Mouse (Mus musculus) liver, embryonic 14.5 days (tissue): ENCODE measurements around the gene Ghdc. TPM values are rescaled to one million over a fixed set of nuclear protein-coding genes. Genes with fewer than 3 reads are reported as not detected.

Experiments
- ATAC-seq: fragments of 200-750 bp; cut with Nextera tagmentation; 2 replicates; pipeline ENCODE4 v1.8.0; 2017; ENCODE audit warnings: moderate number of reproducible peaks, mild to moderate bottlenecking, moderate library complexity; ENCODE audit not compliant: insufficient read depth
- DNase-seq, 3 experiments: peaks; one replicate each; pipeline ENCODE4 v3.0.0-alpha.2; 2012 to 2013; ENCODE audit warnings: low read depth in 3 of 3, low spot score in 3 of 3
- H3K27ac ChIP-seq: fragments of 300-500 bp; sonication (generic); 2 replicates; pipeline ENCODE4 v1.5.1; 2014; ENCODE audit warnings: moderate library complexity, mild to moderate bottlenecking, control low read depth, inconsistent platforms
- H3K27me3 ChIP-seq: fragments of 300-500 bp; sonication (generic); 2 replicates; pipeline ENCODE4 v1.6.1; 2014; ENCODE audit warnings: mild to moderate bottlenecking, low read length, moderate library complexity; ENCODE audit not compliant: control insufficient read depth, insufficient read depth
- H3K36me3 ChIP-seq: fragments of 300-500 bp; sonication (generic); replicated peaks from 2 replicates; pipeline ENCODE4 v1.6.1; 2014; ENCODE audit warnings: low read depth; ENCODE audit not compliant: control insufficient read depth, insufficient read depth
- H3K4me1 ChIP-seq, 2 experiments: fragments of 200-500 bp in 1 of 2; fragments of 300-500 bp in 1 of 2; sonication (generic) in 1 of 2; replicated peaks; 2 replicates each; pipeline ENCODE4 v1.6.1; 2012 to 2014; ENCODE audit warnings: antibody characterized with exemption in 1 of 2, inconsistent platforms in 1 of 2, low read length in 1 of 2; ENCODE audit not compliant: control insufficient read depth in 2 of 2, insufficient read depth in 2 of 2
- H3K4me2 ChIP-seq: fragments of 300-500 bp; sonication (generic); 2 replicates; pipeline ENCODE4 v1.6.1; 2014; ENCODE audit warnings: low read depth, mild to moderate bottlenecking, control low read depth, moderate library complexity
- H3K4me3 ChIP-seq, 2 experiments: fragments of 200-500 bp in 1 of 2; fragments of 300-500 bp in 1 of 2; sonication (generic) in 1 of 2; 2 replicates each; pipeline ENCODE4 v1.5.1; 2012 to 2014; ENCODE audit warnings: low read depth in 2 of 2, low read length in 2 of 2, mild to moderate bottlenecking in 2 of 2, control low read depth in 1 of 2, inconsistent platforms in 1 of 2, moderate library complexity in 1 of 2; ENCODE audit not compliant: insufficient read depth in 1 of 2
- H3K9ac ChIP-seq: fragments of 300-500 bp; sonication (generic); replicated peaks from 2 replicates; pipeline ENCODE4 v1.6.1; 2014; ENCODE audit warnings: mild to moderate bottlenecking, control low read depth, moderate library complexity
- H3K9me3 ChIP-seq: fragments of 300-500 bp; sonication (generic); 2 replicates; pipeline ENCODE4 v1.6.1; 2016; ENCODE audit warnings: low read length, mixed read lengths; ENCODE audit not compliant: control insufficient read depth
- CTCF ChIP-seq: IDR thresholded peaks from 2 replicates; pipeline ENCODE4 v1.5.1; 2016; ENCODE audit warnings: antibody characterized with exemption, low read depth, control low read depth
- EP300 ChIP-seq: IDR thresholded peaks from 2 replicates; pipeline ENCODE4 v1.6.1; 2016; ENCODE audit warnings: antibody characterized with exemption, low read depth
- WGBS: fragments of 180-500 bp; shearing (Covaris S2); extraction: QIAGEN DNeasy Blood & Tissue Kit; methylation state at CpG from one replicate; pipeline ENCODE4 v1.1.7; 2014; ENCODE audit not compliant: insufficient replicate concordance; 5-methylcytosine and 5-hydroxymethylcytosine counted together
- polyA plus RNA-seq, 2 experiments: library from polyadenylated mRNA; depleted of rRNA in 1 of 2; stranded (reverse) in 1 of 2; unstranded in 1 of 2; fragments of >200 nt; fragmentation: Nextera tagmentation in 1 of 2; extraction: Ambion mirVana in 1 of 2; gene quantifications; 2 replicates each; pipeline versions ENCODE4 v1.2.1 to v1.2.3; 2012 to 2014

The Ghdc gene
- polyA plus RNA-seq, 2 experiments, result 0.76 to 2.3 TPM

- Histone ChIP-seq H3K4me1 (peaks cover 28 to 40% of the 10 kb centered on the region in 2 experiments), H3K36me3 (peaks cover 50% of the 10 kb centered on the region), H3K4me2 (no peak overlapping the region), H3K4me3 (no peak overlapping the region), H3K9me3 (no peaks in the 10 kb centered on the region), H3K27ac (no peak overlapping the region), H3K27me3 (no peaks in the 10 kb centered on the region), H3K9ac (no peak overlapping the region)
- no peak for DNase-seq
- ATAC-seq, result no peak
- 87% methylated on average over 7 of the region's 7 CpGs for WGBS
- no peak for TF ChIP-seq EP300
- TF ChIP-seq CTCF, result no peak
Measured at GRCm38 (mm10) chr11:100718462-100718861, 52.3 kb downstream of the Ghdc start.

GRCm38 (mm10) chr11:100716649-100717048 is 54.1 kb downstream of the Ghdc start:
- no peak for ATAC-seq
- WGBS, result 75% methylated on average over 3 of the region's 3 CpGs
- no peak overlapping the region for H3K4me3 ChIP-seq
- peaks cover 50% of the 10 kb centered on the region for H3K36me3 ChIP-seq
- peaks cover 23 to 41% of the 10 kb centered on the region in 2 experiments for H3K4me1 ChIP-seq
- TF ChIP-seq CTCF, result no peak
- TF ChIP-seq EP300, result no peak
- H3K27ac ChIP-seq, result no peak overlapping the region
- H3K4me2 ChIP-seq, result no peak overlapping the region
- H3K9me3 ChIP-seq, result no peaks in the 10 kb centered on the region
- DNase-seq, result no peak
- H3K27me3 ChIP-seq, result no peaks in the 10 kb centered on the region
- no peak overlapping the region for H3K9ac ChIP-seq

Other genes with a start within 250 kb of the Ghdc start
- 35.5 and 45.9 TPM in 2 replicates for gene Acly, start 243.0 kb downstream of the Ghdc start, polyA plus RNA-seq (2012; rRNA removed)
- 68.2 and 76.7 TPM in 2 replicates for gene Acly, start 243.0 kb downstream of the Ghdc start, polyA plus RNA-seq (2014; fragmentation: Nextera tagmentation; extraction: Ambion mirVana)
- 0.01 and 0.03 TPM in 2 replicates for gene Ttc25, start 225.3 kb downstream of the Ghdc start, polyA plus RNA-seq (2012; rRNA removed)
- gene Ttc25, start 225.3 kb downstream of the Ghdc start, polyA plus RNA-seq (2014; fragmentation: Nextera tagmentation; extraction: Ambion mirVana), result 0.13 and 0.19 TPM in 2 replicates
- gene Cnp, start 196.1 kb downstream of the Ghdc start, polyA plus RNA-seq (2012; rRNA removed), result 5.2 and 6.3 TPM in 2 replicates
- 10.0 and 12.0 TPM in 2 replicates for gene Cnp, start 196.1 kb downstream of the Ghdc start, polyA plus RNA-seq (2014; fragmentation: Nextera tagmentation; extraction: Ambion mirVana)
- gene Nkiras2, start 151.7 kb downstream of the Ghdc start, polyA plus RNA-seq (2012; rRNA removed), result 15.0 and 15.5 TPM in 2 replicates
- 16.8 and 17.0 TPM in 2 replicates for gene Nkiras2, start 151.7 kb downstream of the Ghdc start, polyA plus RNA-seq (2014; fragmentation: Nextera tagmentation; extraction: Ambion mirVana)
- 40.6 and 61.7 TPM in 2 replicates for gene Dnajc7, start 150.8 kb downstream of the Ghdc start, polyA plus RNA-seq (2012; rRNA removed)
- gene Dnajc7, start 150.8 kb downstream of the Ghdc start, polyA plus RNA-seq (2014; fragmentation: Nextera tagmentation; extraction: Ambion mirVana), result 13.4 and 15.1 TPM in 2 replicates
- gene Zfp385c, start 78.5 kb downstream of the Ghdc start, polyA plus RNA-seq (2012; rRNA removed), result not detected in 2 replicates
- gene Zfp385c, start 78.5 kb downstream of the Ghdc start, polyA plus RNA-seq (2014; fragmentation: Nextera tagmentation; extraction: Ambion mirVana), result not detected in 2 replicates
- gene Dhx58, start 66.7 kb downstream of the Ghdc start, polyA plus RNA-seq (2012; rRNA removed), result 1.5 and 1.6 TPM in 2 replicates
- 1.3 and 1.7 TPM in 2 replicates for gene Dhx58, start 66.7 kb downstream of the Ghdc start, polyA plus RNA-seq (2014; fragmentation: Nextera tagmentation; extraction: Ambion mirVana)
- gene Kat2a, start 58.5 kb downstream of the Ghdc start, polyA plus RNA-seq (2012; rRNA removed), result 13.0 and 13.8 TPM in 2 replicates
- gene Kat2a, start 58.5 kb downstream of the Ghdc start, polyA plus RNA-seq (2014; fragmentation: Nextera tagmentation; extraction: Ambion mirVana), result 12.7 and 14.6 TPM in 2 replicates
- not detected in 2 replicates for gene Hspb9, start 57.1 kb downstream of the Ghdc start, polyA plus RNA-seq (2012; rRNA removed)
- gene Hspb9, start 57.1 kb downstream of the Ghdc start, polyA plus RNA-seq (2014; fragmentation: Nextera tagmentation; extraction: Ambion mirVana), result 0.14 TPM in 1 of 2 replicates, not detected in the other
- 109 and 127 TPM in 2 replicates for gene Rab5c, start 32.7 kb downstream of the Ghdc start, polyA plus RNA-seq (2012; rRNA removed)
- 57.4 and 59.9 TPM in 2 replicates for gene Rab5c, start 32.7 kb downstream of the Ghdc start, polyA plus RNA-seq (2014; fragmentation: Nextera tagmentation; extraction: Ambion mirVana)
- 0.02 TPM in 1 of 2 replicates, not detected in the other for gene Kcnh4, start 11.0 kb downstream of the Ghdc start, polyA plus RNA-seq (2012; rRNA removed)
- not detected in 2 replicates for gene Kcnh4, start 11.0 kb downstream of the Ghdc start, polyA plus RNA-seq (2014; fragmentation: Nextera tagmentation; extraction: Ambion mirVana)
- gene Hcrt, start 8.0 kb downstream of the Ghdc start, polyA plus RNA-seq (2012; rRNA removed), result not detected in 2 replicates
- not detected in 2 replicates for gene Hcrt, start 8.0 kb downstream of the Ghdc start, polyA plus RNA-seq (2014; fragmentation: Nextera tagmentation; extraction: Ambion mirVana)
- 10.6 and 12.4 TPM in 2 replicates for gene Stat5b, start 79.8 kb upstream of the Ghdc start, polyA plus RNA-seq (2012; rRNA removed)
- 16.4 and 19.3 TPM in 2 replicates for gene Stat5b, start 79.8 kb upstream of the Ghdc start, polyA plus RNA-seq (2014; fragmentation: Nextera tagmentation; extraction: Ambion mirVana)
- 7.8 and 8.5 TPM in 2 replicates for gene Stat5a, start 88.4 kb upstream of the Ghdc start, polyA plus RNA-seq (2012; rRNA removed)
- 7.2 and 8.6 TPM in 2 replicates for gene Stat5a, start 88.4 kb upstream of the Ghdc start, polyA plus RNA-seq (2014; fragmentation: Nextera tagmentation; extraction: Ambion mirVana)
- 15.0 and 17.7 TPM in 2 replicates for gene Stat3, start 168.6 kb upstream of the Ghdc start, polyA plus RNA-seq (2012; rRNA removed)
- gene Stat3, start 168.6 kb upstream of the Ghdc start, polyA plus RNA-seq (2014; fragmentation: Nextera tagmentation; extraction: Ambion mirVana), result 27.2 and 27.4 TPM in 2 replicates
- 5.0 and 7.0 TPM in 2 replicates for gene Cavin1, start 199.9 kb upstream of the Ghdc start, polyA plus RNA-seq (2012; rRNA removed)
- 8.1 and 8.7 TPM in 2 replicates for gene Cavin1, start 199.9 kb upstream of the Ghdc start, polyA plus RNA-seq (2014; fragmentation: Nextera tagmentation; extraction: Ambion mirVana)
- gene Atp6v0a1, start 238.5 kb upstream of the Ghdc start, polyA plus RNA-seq (2012; rRNA removed), result 28.3 and 29.5 TPM in 2 replicates
- 37.8 and 40.3 TPM in 2 replicates for gene Atp6v0a1, start 238.5 kb upstream of the Ghdc start, polyA plus RNA-seq (2014; fragmentation: Nextera tagmentation; extraction: Ambion mirVana)